Mouse (Mus musculus): ENCODE data around the gene Ccdc142.
A peak's percentile ranks its signal among the peaks of the same experiment; 100 is the strongest.

The Ccdc142 gene

DNA sequence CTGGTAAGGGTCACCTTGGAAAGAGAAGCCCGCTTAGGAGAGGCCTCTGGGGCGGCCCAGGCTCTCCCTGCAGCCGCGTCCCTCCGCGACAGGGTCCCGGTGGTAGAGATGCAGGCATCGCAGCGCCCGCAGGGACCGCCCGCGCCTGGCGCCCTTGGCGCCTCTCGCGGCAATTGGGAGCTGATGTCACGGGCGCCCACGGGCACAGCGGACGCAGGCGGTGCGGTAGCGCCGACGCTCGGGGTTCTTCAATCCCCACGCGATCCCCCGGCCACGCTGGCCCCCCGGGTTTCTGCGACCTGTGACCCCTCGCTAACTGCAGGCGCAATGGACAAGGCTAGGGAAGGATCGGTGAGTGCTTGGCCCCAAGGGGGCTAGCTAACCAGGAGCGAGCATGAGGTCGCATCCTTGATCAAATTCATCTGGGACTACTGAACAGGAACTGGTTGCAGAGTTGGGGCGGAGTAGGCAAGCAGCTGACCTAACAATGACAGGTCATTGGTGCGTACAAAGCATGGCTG is 40.9 kb downstream of the Ccdc142 start:
- no peak for DNase-seq

DNA sequence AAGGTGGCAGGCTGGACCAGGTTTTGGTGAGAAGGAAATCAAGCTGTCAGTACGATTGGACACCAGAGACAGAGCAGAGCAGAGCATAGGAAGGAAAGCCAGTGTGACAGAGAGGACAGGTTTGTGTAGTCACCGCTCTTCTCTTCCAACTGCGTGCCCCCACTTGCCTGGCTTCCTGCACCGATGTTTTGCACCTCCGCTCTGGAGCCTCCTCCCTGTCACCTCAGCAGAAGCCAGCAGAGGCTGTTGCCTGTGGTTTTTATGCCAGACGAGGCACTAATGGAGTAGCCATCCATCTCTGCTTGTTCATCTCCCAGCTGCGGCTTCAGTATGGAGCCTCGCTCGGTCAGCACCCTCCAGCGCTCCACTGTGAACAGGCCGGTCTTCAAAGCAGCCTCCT is 41.5 kb downstream of the Ccdc142 start:
- no peak for DNase-seq

DNA sequence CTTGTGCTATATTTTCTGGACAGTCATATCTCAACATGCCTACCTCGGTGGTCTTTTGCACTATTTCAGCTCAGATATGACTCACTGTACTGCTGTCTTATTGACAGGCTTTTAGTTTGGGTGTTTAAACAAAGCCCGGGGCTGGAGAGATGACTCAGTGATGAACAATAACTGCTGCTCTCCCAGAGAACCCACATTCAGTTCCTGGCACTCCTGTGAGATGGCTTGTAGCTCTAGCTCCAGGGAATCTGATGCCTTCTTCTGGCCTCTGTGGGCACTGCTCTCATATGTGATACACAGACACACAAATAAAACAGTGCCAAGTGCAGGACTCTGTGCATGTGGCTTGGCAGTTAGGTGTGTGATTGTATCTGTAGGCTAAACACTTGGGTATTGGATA is 43.8 kb downstream of the Ccdc142 start:
- no peak for DNase-seq

- DNase-seq, result no peak
Measured at GRCm38 (mm10) chr6:83145805-83146204, 44.4 kb downstream of the Ccdc142 start.

GRCm38 (mm10) chr6:83147280-83147679 is 45.9 kb downstream of the Ccdc142 start:
- DNase-seq, result no peak

DNA sequence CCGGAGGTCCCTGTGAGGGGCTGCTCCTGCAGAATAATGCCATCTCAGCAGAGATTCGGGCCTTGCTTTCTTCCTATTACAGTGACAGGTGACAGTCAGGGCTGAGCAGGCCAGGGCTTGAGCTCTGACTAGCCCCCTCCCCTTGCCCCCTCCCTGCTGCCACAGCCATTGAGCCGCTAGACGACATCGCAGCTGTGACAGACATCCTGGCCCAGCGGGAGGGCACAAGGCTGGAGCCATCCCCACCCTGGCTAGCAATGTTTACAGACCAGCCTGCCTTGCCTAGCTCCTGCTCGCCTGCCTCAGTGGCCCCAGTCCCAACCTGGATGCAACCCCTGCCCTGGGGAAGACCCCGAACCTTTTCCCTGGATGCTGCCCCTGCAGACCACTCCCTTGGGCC is 50.3 kb downstream of the Ccdc142 start:
- no peak for DNase-seq

DNA sequence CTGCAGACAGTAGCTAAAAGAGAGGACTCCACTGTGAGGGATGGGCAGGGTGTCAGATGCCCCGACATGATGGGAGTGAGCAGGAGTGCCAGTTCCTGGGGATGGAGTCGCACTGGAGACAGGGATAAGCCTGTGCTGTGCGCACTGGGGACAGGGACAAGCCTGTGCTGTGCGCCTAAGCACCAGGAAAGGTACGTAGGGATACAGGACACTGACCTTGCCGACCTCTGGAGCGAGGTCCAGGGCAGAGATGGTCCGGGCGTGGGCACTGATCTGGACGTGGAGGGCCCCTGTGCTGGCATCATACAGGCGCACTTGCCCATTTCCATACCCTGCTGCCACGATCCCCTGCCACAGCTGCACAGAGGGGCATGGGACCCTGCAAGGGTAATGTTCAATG is 51.6 kb downstream of the Ccdc142 start:
- no peak for DNase-seq

- no peak for DNase-seq
Measured at GRCm38 (mm10) chr6:83153485-83153884, 52.1 kb downstream of the Ccdc142 start.

- DNase-seq, result peak; percentile 15
Measured at GRCm38 (mm10) chr6:83155552-83156238, 54.3 kb downstream of the Ccdc142 start.

DNA sequence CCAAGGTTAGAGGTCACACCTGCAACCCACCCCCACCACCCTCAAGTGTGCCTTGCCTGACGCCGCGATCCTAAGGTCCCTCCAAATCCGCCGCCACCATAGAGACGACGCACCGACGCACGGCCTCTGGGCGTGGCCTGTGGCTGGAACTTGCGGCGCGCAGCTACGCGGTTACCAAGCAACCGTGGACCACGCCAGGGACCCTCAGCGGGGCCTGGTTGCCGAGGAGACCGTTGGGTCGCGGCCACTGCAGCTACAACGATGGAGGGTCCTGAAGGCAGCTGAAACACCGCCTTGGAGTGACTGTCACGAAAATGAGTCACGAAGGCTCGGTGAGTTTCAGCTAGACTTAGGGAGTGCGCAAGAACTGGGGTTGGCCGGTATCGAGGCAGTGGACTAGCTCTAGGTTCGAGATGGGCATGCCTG is 54.9 kb downstream of the Ccdc142 start, which contains the start of the genes Wdr54 and 1700003E16Rik:
Wdr54 (minus strand) TSS at position 139 of the 426 bp plus-strand sequence.
1700003E16Rik (plus strand) TSS at position 146 of the 426 bp plus-strand sequence.
- DNase-seq, result peak; percentile 68
